Mouse (Mus musculus) lung, adult 18-20 months (tissue): Measurements from ENCODE around the gene Cdc14b.
A peak's percentile ranks its signal among the peaks of the same experiment; 100 is the strongest.

Source experiments
- DNase-seq, 2 experiments: peaks; one replicate each; pipeline ENCODE4 v3.0.0; 2022; ENCODE audit warnings: mixed read lengths in 2 of 2

The Cdc14b gene

GRCm38 (mm10) chr13:64235777-64236176 lies 39.3 kb downstream of the Cdc14b start:
- DNase-seq, result no peak

DNA sequence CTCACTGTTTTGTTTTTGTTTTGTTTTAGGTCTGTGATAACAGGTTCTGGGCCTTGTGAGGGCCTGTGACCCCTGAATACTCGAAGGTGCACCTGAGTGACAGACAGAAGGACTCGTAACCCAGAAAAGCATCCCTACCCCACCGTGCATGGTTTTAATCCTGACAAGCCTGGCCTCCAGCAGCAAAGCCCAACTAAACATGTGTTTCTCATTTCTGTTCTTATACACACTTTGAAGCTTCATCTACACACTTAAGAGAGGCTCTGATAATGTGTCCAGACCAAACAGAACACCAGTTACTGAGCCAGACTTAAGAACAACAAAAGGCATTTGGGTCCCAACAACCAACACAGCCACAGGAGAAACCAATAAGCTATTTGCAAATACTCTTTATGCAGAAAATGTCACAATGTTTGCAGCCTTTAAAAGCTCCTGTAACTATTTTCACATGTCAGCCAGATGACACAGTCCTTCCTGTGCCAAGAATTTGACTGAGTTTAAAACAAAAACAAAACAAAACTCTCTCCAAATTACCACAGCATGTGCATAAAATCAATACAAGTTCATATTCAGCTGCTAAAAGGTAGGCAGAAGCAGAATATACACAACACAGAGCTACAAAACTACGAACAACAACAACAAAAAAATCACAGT lies 39.9 kb downstream of the Cdc14b start:
- no peak for DNase-seq

GRCm38 (mm10) chr13:64233139-64233538 lies 42.0 kb downstream of the Cdc14b start:
- DNase-seq, result no peak

GRCm38 (mm10) chr13:64226725-64227124 lies 48.4 kb downstream of the Cdc14b start:
- no peak for DNase-seq

DNA sequence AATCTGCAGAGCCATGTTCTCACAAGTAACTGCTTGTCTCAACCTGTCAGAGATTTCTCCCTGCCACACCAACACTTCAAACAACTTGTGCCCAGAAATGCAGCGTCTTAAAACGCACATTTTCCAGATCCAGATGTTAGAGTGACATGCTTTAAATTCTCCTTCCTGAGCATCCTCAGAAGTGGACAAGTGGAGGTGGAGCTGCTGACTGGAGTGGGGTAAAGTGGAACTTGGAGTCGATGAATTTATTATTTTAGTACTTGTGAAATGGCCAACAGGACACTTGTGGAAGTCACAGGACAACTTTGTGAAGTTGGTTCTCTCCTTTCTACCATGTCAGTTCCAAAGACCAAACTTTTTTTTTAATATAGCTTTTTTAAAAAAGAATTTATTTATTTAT lies 49.4 kb downstream of the Cdc14b start:
- DNase-seq, result peak in 1 of 2 experiments; percentile 14

DNA sequence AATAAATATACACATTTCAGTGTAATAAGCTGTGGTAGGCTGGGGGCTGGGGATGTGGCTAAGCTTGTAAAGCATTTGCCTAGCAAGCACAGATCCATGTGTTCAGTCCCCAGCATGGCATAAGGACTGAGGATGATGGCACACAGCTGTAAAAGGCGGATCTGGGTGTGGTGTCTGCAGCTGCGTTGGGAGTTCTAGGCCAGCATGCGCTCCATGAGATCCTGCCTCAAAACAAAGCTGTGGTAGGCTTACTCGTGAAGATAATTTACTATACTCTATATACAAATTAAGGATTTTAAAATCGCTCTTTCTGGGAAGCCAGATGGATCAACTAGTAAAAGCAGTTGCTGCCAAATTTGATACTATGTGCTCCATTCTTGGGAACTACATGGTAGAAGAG lies 60.2 kb downstream of the Cdc14b start:
- DNase-seq, result no peak

GRCm38 (mm10) chr13:64211995-64212603 lies 63.0 kb downstream of the Cdc14b start:
- DNase-seq, result no peak

DNA sequence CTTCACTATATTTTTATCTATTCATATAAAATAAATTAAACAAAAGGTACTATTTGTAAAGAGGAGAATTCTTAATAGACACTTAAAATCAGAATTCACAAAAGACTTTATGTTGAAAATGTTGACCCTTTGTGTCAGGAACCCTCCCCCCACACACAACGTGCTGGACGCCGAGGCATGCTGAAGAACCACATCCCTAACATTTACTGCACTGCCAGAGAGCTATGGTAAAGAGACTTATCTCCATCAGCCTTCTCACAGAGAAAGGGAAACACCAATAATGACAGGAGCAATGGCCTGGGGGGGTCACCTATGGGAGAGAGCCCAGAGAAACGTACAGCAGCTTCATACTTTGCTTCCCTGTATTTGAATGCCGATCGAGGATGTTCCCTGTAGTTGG lies 66.9 kb downstream of the Cdc14b start:
- DNase-seq, result no peak

- no peak for DNase-seq
These were observed 69.9 kb downstream of the Cdc14b start for GRCm38 (mm10) chr13:64205186-64205585.

DNA sequence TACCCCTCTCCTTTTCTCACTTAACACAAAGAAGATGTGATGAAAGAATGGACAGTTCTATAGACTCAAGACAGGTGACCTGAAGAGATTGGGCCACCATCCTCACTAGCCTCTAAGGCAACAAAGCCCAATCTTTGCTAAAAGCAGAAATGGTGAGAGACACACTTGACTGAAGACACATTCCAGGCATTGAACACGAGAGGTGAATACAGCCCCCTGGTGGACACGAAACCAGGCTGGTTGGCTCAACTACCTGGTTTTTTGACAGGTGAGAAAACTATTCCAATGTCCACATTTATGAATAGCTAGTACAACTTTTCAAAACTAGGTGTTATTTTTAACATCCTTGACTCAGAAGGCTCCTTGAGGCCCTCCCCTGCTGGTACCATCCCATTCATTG lies 70.4 kb downstream of the Cdc14b start:
- DNase-seq, result peak; percentile 13

DNA sequence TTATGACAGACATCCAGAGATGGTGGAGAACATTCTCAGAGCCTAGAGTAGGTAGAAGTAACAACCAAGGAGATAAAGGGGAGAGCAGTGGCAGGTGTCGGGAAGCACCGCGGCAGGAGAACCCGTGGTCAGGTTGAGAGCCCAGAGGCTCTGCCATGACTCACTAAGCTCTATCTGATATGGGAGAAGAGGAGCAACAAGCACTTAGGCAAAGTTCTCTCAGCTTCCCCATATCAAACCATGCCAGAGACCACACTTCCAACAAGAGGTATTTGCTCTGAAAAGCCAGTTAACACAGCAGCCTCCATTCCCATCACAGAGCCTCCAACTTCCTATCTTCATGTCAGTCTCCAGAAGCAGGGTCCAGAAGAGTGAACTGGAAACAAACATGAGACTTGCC lies 74.2 kb downstream of the Cdc14b start:
- DNase-seq, result no peak

- DNase-seq, result no peak
These were observed 76.8 kb downstream of the Cdc14b start for GRCm38 (mm10) chr13:64198310-64198709.

GRCm38 (mm10) chr13:64197899-64198298 lies 77.2 kb downstream of the Cdc14b start:
- no peak for DNase-seq

- DNase-seq, result no peak
These were observed 88.0 kb downstream of the Cdc14b start for GRCm38 (mm10) chr13:64187065-64187464.

- no peak for DNase-seq
These were observed 88.6 kb downstream of the Cdc14b start for GRCm38 (mm10) chr13:64186516-64186915.

- no peak for DNase-seq
These were observed 89.5 kb downstream of the Cdc14b start for GRCm38 (mm10) chr13:64185586-64185985.

DNA sequence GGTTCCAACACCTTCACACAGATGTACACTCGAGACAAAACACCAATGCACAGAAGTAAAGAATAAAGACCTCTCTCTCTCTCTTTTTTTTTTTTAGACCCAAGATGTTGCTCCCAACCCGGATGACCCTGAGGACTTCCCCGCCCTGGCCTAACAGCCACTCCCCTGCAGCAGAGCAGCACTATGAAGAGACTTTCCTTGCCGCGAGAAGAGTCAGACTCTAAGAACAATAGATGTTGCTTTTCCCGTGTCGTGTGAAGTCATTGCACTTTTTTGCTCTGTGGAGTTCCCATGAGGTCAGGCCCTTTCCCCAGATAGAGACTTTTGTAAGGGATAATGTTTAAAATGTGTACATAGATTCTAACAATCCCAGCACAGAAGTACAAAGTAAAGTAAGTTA lies 89.9 kb downstream of the Cdc14b start:
- DNase-seq, result no peak

- DNase-seq, result no peak
These were observed 90.7 kb downstream of the Cdc14b start for GRCm38 (mm10) chr13:64184361-64184760.

- DNase-seq, result no peak
These were observed 91.5 kb downstream of the Cdc14b start for GRCm38 (mm10) chr13:64183583-64183982.

GRCm38 (mm10) chr13:64182091-64182490 lies 93.0 kb downstream of the Cdc14b start:
- DNase-seq, result no peak

GRCm38 (mm10) chr13:64180888-64181287 lies 94.2 kb downstream of the Cdc14b start:
- DNase-seq, result peak; percentile 28 to 67

DNA sequence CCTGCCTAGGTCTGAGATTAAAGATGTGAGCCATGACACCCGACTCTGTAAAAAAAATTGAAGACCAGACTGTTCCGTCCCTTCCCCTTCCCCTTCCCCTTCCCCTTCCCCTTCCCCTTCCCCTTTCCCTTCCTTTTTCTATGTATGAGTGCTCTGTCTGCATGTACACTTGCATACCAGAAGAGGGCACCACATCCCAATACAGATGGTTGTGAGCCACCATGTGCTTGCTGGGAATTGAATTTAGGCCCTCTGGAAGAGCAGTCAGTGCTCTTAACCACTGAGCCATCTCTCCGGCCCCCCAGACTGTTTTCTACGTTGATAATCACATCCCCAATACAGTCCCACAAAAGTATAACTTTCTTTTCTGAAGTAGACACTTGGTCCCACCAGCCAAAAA lies 94.8 kb downstream of the Cdc14b start:
- no peak for DNase-seq

DNA sequence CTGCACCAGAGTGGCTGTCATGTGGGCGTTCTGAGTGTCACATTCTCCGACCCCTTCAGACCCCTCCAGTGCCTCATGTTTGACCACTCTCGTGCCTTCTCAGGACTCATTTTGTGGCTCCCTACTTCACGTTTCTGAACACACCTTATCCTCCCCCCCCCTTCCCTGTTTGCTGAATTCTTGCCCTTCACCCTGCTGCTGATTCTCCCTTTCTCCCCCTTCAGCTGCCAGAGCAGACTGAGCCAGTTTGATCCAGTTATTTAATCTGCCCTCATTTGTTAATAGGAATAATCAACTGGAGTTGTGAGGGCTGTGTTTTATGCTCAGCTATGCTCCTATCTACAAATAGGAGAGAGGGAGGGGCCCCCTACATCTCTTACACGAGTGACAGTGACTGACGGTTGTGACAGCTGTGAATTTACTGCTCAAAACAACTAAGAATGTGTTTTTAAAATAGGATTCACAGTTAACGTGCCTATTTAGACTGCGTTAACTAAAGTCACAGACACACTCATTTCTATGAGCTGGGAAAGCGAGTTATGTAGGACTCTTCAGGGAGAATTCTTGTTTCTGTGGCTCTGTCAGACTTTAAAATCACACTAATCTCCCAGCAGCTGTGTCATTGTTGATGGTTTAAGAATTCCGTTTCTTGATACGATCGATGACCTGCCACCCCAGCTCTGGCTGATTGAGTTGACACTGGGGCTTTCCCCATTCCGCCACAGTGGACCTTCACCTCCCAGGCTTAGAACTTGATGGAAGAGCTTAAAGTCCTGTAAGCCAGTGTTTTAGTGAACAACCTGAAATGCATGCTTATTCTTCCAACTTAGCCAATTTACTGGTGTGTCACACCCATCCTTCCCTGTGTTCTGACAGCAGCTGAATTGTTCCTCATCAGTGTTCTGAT lies 96.1 kb downstream of the Cdc14b start:
- DNase-seq, result no peak

- DNase-seq, result no peak
These were observed 97.1 kb downstream of the Cdc14b start for GRCm38 (mm10) chr13:64178000-64178399.
